Mouse (Mus musculus) stomach, embryonic 15.5 days (tissue): ENCODE measurements around the gene Fgfr1op2. TPM values are rescaled to one million over a fixed set of nuclear protein-coding genes. Genes with fewer than 3 reads are reported as not detected.

Experiments
- polyA plus RNA-seq: library from polyadenylated mRNA; unstranded; fragments of >200 nt; fragmentation: Nextera tagmentation; extraction: Ambion mirVana; gene quantifications from 2 replicates; pipeline ENCODE4 v1.2.1, GENCODE M21; 2015

Fgfr1op2 gene
- polyA plus RNA-seq, 1 experiment from 2014 or later: 101 TPM

Other genes starting within 250 kb of the Fgfr1op2 start
- gene Itpr2, start 75.0 kb upstream of the Fgfr1op2 start, polyA plus RNA-seq: 12.2 and 15.8 TPM in 2 replicates
- gene Ints13, start 632 bp downstream of the Fgfr1op2 start, polyA plus RNA-seq: 53.8 and 64.5 TPM in 2 replicates
- gene Med21, start 65.3 kb downstream of the Fgfr1op2 start, polyA plus RNA-seq: 133 and 140 TPM in 2 replicates
- gene Tm7sf3, start 65.6 kb downstream of the Fgfr1op2 start, polyA plus RNA-seq: 31.7 and 36.1 TPM in 2 replicates
- 20.6 and 21.3 TPM in 2 replicates for gene Stk38l, start 147.8 kb downstream of the Fgfr1op2 start, polyA plus RNA-seq
- gene Arntl2, start 218.9 kb downstream of the Fgfr1op2 start, polyA plus RNA-seq: 8.2 and 8.4 TPM in 2 replicates